Mouse (Mus musculus): ENCODE measurements around the gene Dlx2. TPM values are rescaled to one million over a fixed set of nuclear protein-coding genes. Genes with fewer than 3 reads are reported as not detected.

Gene Dlx2
- polyA plus RNA-seq, 1 experiment from 2014 or later: 0.19 TPM

- DNase-seq (ENCODE audit: low spot score): no peak
- H3K9me3 ChIP-seq (ENCODE audit: control insufficient read depth, low read length): no peaks in the 10 kb centered on the region
- no peak overlapping the region for H3K27ac ChIP-seq (ENCODE audit: low read depth, low read length)
- WGBS: 88% methylated on average over 7 of the region's 7 CpGs
- H3K4me3 ChIP-seq (ENCODE audit: low read depth, low read length): no peak overlapping the region
- no peak overlapping the region for H3K4me2 ChIP-seq
- H3K9ac ChIP-seq (ENCODE audit: low read depth, low read length): no peak overlapping the region
- no peaks in the 10 kb centered on the region for H3K36me3 ChIP-seq (ENCODE audit: control insufficient read depth, insufficient read depth, low read length)
- H3K27me3 ChIP-seq (replicated peaks; ENCODE audit: control insufficient read depth, insufficient read depth, low read length): no peaks in the 10 kb centered on the region
- no peaks in the 10 kb centered on the region for H3K4me1 ChIP-seq (replicated peaks; ENCODE audit: control insufficient read depth, insufficient read depth, low read length)
- no peak for ATAC-seq (replicated peaks; ENCODE audit: low FRiP score)
Measured at GRCm38 (mm10) chr2:71511209-71511608, 35.3 kb downstream of the Dlx2 start.

GRCm38 (mm10) chr2:71504852-71505251 lies 41.7 kb downstream of the Dlx2 start:
- 71% methylated on average over 9 of the region's 9 CpGs for WGBS
- H3K4me1 ChIP-seq (replicated peaks; ENCODE audit: control insufficient read depth, insufficient read depth, low read length): no peaks in the 10 kb centered on the region
- H3K4me2 ChIP-seq: no peak overlapping the region
- H3K27ac ChIP-seq (ENCODE audit: low read depth, low read length): no peak overlapping the region
- no peaks in the 10 kb centered on the region for H3K9me3 ChIP-seq (ENCODE audit: control insufficient read depth, low read length)
- no peaks in the 10 kb centered on the region for H3K36me3 ChIP-seq (ENCODE audit: control insufficient read depth, insufficient read depth, low read length)
- no peak overlapping the region for H3K4me3 ChIP-seq (ENCODE audit: low read depth, low read length)
- DNase-seq (ENCODE audit: low spot score) (no peak), ATAC-seq (replicated peaks; ENCODE audit: low FRiP score) (no peak)
- no peaks in the 10 kb centered on the region for H3K27me3 ChIP-seq (replicated peaks; ENCODE audit: control insufficient read depth, insufficient read depth, low read length)
- H3K9ac ChIP-seq (ENCODE audit: low read depth, low read length): no peak overlapping the region

- H3K27me3 ChIP-seq (replicated peaks; ENCODE audit: control insufficient read depth, insufficient read depth, low read length): no peaks in the 10 kb centered on the region
- no peak for ATAC-seq (replicated peaks; ENCODE audit: low FRiP score)
- H3K9me3 ChIP-seq (ENCODE audit: control insufficient read depth, low read length): no peaks in the 10 kb centered on the region
- H3K9ac ChIP-seq (ENCODE audit: low read depth, low read length): no peak overlapping the region
- H3K36me3 ChIP-seq (ENCODE audit: control insufficient read depth, insufficient read depth, low read length): no peaks in the 10 kb centered on the region
- DNase-seq (ENCODE audit: low spot score): no peak
- WGBS: 77% methylated on average over 16 of the region's 16 CpGs
- H3K4me3 ChIP-seq (ENCODE audit: low read depth, low read length): no peak overlapping the region
- H3K4me2 ChIP-seq: no peak overlapping the region
- no peak overlapping the region for H3K27ac ChIP-seq (ENCODE audit: low read depth, low read length)
- no peaks in the 10 kb centered on the region for H3K4me1 ChIP-seq (replicated peaks; ENCODE audit: control insufficient read depth, insufficient read depth, low read length)
Measured at GRCm38 (mm10) chr2:71499276-71500230, 47.0 kb downstream of the Dlx2 start.

- 67% methylated on average over 5 of the region's 5 CpGs for WGBS
- DNase-seq (ENCODE audit: low spot score): no peak
- no peak overlapping the region for H3K9ac ChIP-seq (ENCODE audit: low read depth, low read length)
- H3K4me1 ChIP-seq (replicated peaks; ENCODE audit: control insufficient read depth, insufficient read depth, low read length): no peaks in the 10 kb centered on the region
- no peak overlapping the region for H3K27ac ChIP-seq (ENCODE audit: low read depth, low read length)
- ATAC-seq (replicated peaks; ENCODE audit: low FRiP score): no peak
- no peak overlapping the region for H3K4me2 ChIP-seq
- no peaks in the 10 kb centered on the region for H3K36me3 ChIP-seq (ENCODE audit: control insufficient read depth, insufficient read depth, low read length)
- no peaks in the 10 kb centered on the region for H3K9me3 ChIP-seq (ENCODE audit: control insufficient read depth, low read length)
- no peaks in the 10 kb centered on the region for H3K27me3 ChIP-seq (replicated peaks; ENCODE audit: control insufficient read depth, insufficient read depth, low read length)
- H3K4me3 ChIP-seq (ENCODE audit: low read depth, low read length): no peak overlapping the region
Measured at GRCm38 (mm10) chr2:71497175-71497574, 49.4 kb downstream of the Dlx2 start.

GRCm38 (mm10) chr2:71494971-71495370 lies 51.6 kb downstream of the Dlx2 start:
- Histone ChIP-seq H3K4me1 (replicated peaks; ENCODE audit: control insufficient read depth, insufficient read depth, low read length) (no peaks in the 10 kb centered on the region), H3K27ac (ENCODE audit: low read depth, low read length) (no peak overlapping the region), H3K4me2 (no peak overlapping the region), H3K36me3 (ENCODE audit: control insufficient read depth, insufficient read depth, low read length) (no peaks in the 10 kb centered on the region), H3K9ac (ENCODE audit: low read depth, low read length) (no peak overlapping the region), H3K27me3 (replicated peaks; ENCODE audit: control insufficient read depth, insufficient read depth, low read length) (no peaks in the 10 kb centered on the region), H3K9me3 (ENCODE audit: control insufficient read depth, low read length) (no peaks in the 10 kb centered on the region), H3K4me3 (ENCODE audit: low read depth, low read length) (no peak overlapping the region)
- ATAC-seq (replicated peaks; ENCODE audit: low FRiP score) (no peak), DNase-seq (ENCODE audit: low spot score) (no peak)
- WGBS: 57% methylated on average over 4 of the region's 4 CpGs

GRCm38 (mm10) chr2:71494503-71494902 lies 52.1 kb downstream of the Dlx2 start:
- Histone ChIP-seq H3K4me3 (ENCODE audit: low read depth, low read length) (no peak overlapping the region), H3K36me3 (ENCODE audit: control insufficient read depth, insufficient read depth, low read length) (no peaks in the 10 kb centered on the region), H3K9me3 (ENCODE audit: control insufficient read depth, low read length) (no peaks in the 10 kb centered on the region), H3K27me3 (replicated peaks; ENCODE audit: control insufficient read depth, insufficient read depth, low read length) (no peaks in the 10 kb centered on the region), H3K4me2 (no peak overlapping the region), H3K4me1 (replicated peaks; ENCODE audit: control insufficient read depth, insufficient read depth, low read length) (no peaks in the 10 kb centered on the region), H3K9ac (ENCODE audit: low read depth, low read length) (no peak overlapping the region), H3K27ac (ENCODE audit: low read depth, low read length) (no peak overlapping the region)
- 72% methylated on average over 10 of the region's 10 CpGs for WGBS
- no peak for DNase-seq (ENCODE audit: low spot score)
- no peak for ATAC-seq (replicated peaks; ENCODE audit: low FRiP score)

Other genes starting within 250 kb of the Dlx2 start
- gene Slc25a12, start 179.0 kb downstream of the Dlx2 start, polyA plus RNA-seq (2014; fragmentation: Nextera tagmentation; extraction: Ambion mirVana): 35.9 and 45.8 TPM in 2 replicates
- gene Hat1, start 157.8 kb downstream of the Dlx2 start, polyA plus RNA-seq (2014; fragmentation: Nextera tagmentation; extraction: Ambion mirVana): 209 and 224 TPM in 2 replicates
- gene Metap1d, start 93.5 kb downstream of the Dlx2 start, polyA plus RNA-seq (2014; fragmentation: Nextera tagmentation; extraction: Ambion mirVana): 35.7 and 37.7 TPM in 2 replicates
- 1.1 and 2.2 TPM in 2 replicates for gene Dlx1, start 18.6 kb downstream of the Dlx2 start, polyA plus RNA-seq (2014; fragmentation: Nextera tagmentation; extraction: Ambion mirVana)
- 22.3 and 24.2 TPM in 2 replicates for gene Itga6, start 198.9 kb upstream of the Dlx2 start, polyA plus RNA-seq (2014; fragmentation: Nextera tagmentation; extraction: Ambion mirVana)

All from liver, embryonic 11.5 days (tissue).